Mouse (Mus musculus) limb, embryonic 14.5 days (tissue): Measurements from ENCODE around the gene Acad11. TPM values are rescaled to one million over a fixed set of nuclear protein-coding genes. Genes with fewer than 3 reads are reported as not detected.
A peak's percentile ranks its signal among the peaks of the same experiment; 100 is the strongest.

ENCODE experiments used
- ATAC-seq: fragments of 200-750 bp; cut with Nextera tagmentation; 2 replicates; pipeline ENCODE4 v1.8.0; 2017; ENCODE audit warnings: low read depth, moderate number of reproducible peaks, moderate TSS enrichment; ENCODE audit not compliant: low FRiP score
- DNase-seq: peaks from one replicate; pipeline ENCODE4 v3.0.0-alpha.2; 2015; ENCODE audit warnings: low spot score
- H3K27ac ChIP-seq: fragments of 300-500 bp; sonication (generic); replicated peaks from 2 replicates; pipeline ENCODE4 v1.5.1; 2014; ENCODE audit warnings: low read depth, mild to moderate bottlenecking, low read length, moderate library complexity, mixed read lengths
- H3K27me3 ChIP-seq: fragments of 300-500 bp; sonication (generic); 2 replicates; pipeline ENCODE4 v1.6.1; 2014; ENCODE audit warnings: low read length, mixed read lengths; ENCODE audit not compliant: control insufficient read depth, insufficient read depth
- H3K36me3 ChIP-seq: fragments of 300-500 bp; sonication (generic); 2 replicates; pipeline ENCODE4 v1.6.1; 2014; ENCODE audit warnings: mild to moderate bottlenecking, low read length, moderate library complexity, mixed read lengths; ENCODE audit not compliant: control insufficient read depth, insufficient read depth
- H3K4me1 ChIP-seq: fragments of 300-500 bp; sonication (generic); 2 replicates; pipeline ENCODE4 v1.6.1; 2014; ENCODE audit warnings: antibody characterized with exemption, low read length, mixed read lengths; ENCODE audit not compliant: control insufficient read depth, insufficient read depth
- H3K4me2 ChIP-seq: fragments of 300-500 bp; sonication (generic); replicated peaks from 2 replicates; pipeline ENCODE4 v1.6.1; 2014; ENCODE audit warnings: low read depth, mild to moderate bottlenecking, low read length, moderate library complexity; ENCODE audit not compliant: severe bottlenecking
- H3K4me3 ChIP-seq: fragments of 300-500 bp; sonication (generic); replicated peaks from 2 replicates; pipeline ENCODE4 v1.5.1; 2014; ENCODE audit warnings: low read length
- H3K9ac ChIP-seq: fragments of 300-500 bp; sonication (generic); 2 replicates; pipeline ENCODE4 v1.6.1; 2014; ENCODE audit warnings: mild to moderate bottlenecking, low read depth, low read length, moderate library complexity; ENCODE audit not compliant: severe bottlenecking
- H3K9me3 ChIP-seq: fragments of 300-500 bp; sonication (generic); 2 replicates; pipeline ENCODE4 v1.6.1; 2016; ENCODE audit warnings: low read length; ENCODE audit not compliant: control insufficient read depth
- POLR2A ChIP-seq: fragments of 200-500 bp; IDR thresholded peaks from 2 replicates; pipeline ENCODE4 v1.8.0; 2012; ENCODE audit warnings: inconsistent platforms, mild to moderate bottlenecking, moderate library complexity, borderline replicate concordance; ENCODE audit not compliant: insufficient read depth, insufficient read length; ENCODE audit errors: extremely low read depth
- WGBS: fragments of 180-500 bp; shearing (Covaris S2); extraction: QIAGEN DNeasy Blood & Tissue Kit; methylation state at CpG from one replicate; pipeline ENCODE4 v1.1.7; 2014; 5-methylcytosine and 5-hydroxymethylcytosine counted together
- polyA plus RNA-seq, 2 experiments: library from polyadenylated mRNA; depleted of rRNA in 1 of 2; stranded (reverse) in 1 of 2; unstranded in 1 of 2; fragments of >200 nt; fragmentation: Nextera tagmentation in 1 of 2; extraction: Ambion mirVana in 1 of 2; gene quantifications; 2 replicates each; pipeline versions ENCODE4 v1.2.1 to v1.2.3; 2012 to 2014

Acad11 gene
- polyA plus RNA-seq, 2 experiments = 11.4 to 14.0 TPM

GRCm38 (mm10) chr9:104108571-104109143 lies 45.5 kb downstream of the Acad11 start:
- Histone ChIP-seq H3K9ac (no peak overlapping the region), H3K9me3 (no peaks in the 10 kb centered on the region), H3K4me3 (no peak overlapping the region), H3K4me1 (no peaks in the 10 kb centered on the region), H3K36me3 (no peaks in the 10 kb centered on the region), H3K4me2 (no peak overlapping the region), H3K27ac (no peak overlapping the region), H3K27me3 (no peaks in the 10 kb centered on the region)
- DNase-seq = no peak
- 72% methylated on average over 2 of the region's 2 CpGs for WGBS
- no peak for TF ChIP-seq POLR2A
- no peak for ATAC-seq

- Histone ChIP-seq H3K9ac (no peak overlapping the region), H3K36me3 (no peaks in the 10 kb centered on the region), H3K27me3 (no peaks in the 10 kb centered on the region), H3K4me2 (no peak overlapping the region), H3K27ac (no peak overlapping the region), H3K4me1 (no peaks in the 10 kb centered on the region), H3K4me3 (no peak overlapping the region), H3K9me3 (no peaks in the 10 kb centered on the region)
- no peak for TF ChIP-seq POLR2A
- 68% methylated on average over 5 of the region's 5 CpGs for WGBS
- no peak for ATAC-seq
- DNase-seq = no peak
These were observed 46.0 kb downstream of the Acad11 start for GRCm38 (mm10) chr9:104109151-104109550.

DNA sequence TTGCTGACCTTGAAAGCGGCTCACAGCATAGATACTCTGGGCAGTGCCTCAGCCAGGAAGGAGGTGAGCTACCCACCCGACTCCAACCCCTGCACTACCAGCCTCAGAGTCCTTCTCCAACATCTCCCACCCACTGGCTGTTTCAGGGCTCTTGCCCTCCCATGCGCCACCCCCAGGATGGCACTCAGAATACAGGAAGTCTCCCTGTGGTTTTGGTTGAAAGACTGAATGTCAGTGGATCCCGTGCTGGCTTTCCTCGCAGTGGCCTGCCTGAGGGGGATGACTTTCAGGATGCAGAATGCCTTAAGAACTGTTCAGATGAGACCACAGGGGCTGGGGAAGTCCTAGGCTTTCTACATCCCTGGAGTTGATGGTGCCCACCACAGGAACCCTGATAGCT lies 59.9 kb downstream of the Acad11 start:
- peaks cover 10% of the 10 kb centered on the region; the same call in 1 of the 2 replicates for H3K4me1 ChIP-seq
- H3K9ac ChIP-seq = no peak overlapping the region
- H3K4me3 ChIP-seq = no peak overlapping the region
- H3K4me2 ChIP-seq = no peak overlapping the region
- no peaks in the 10 kb centered on the region for H3K27me3 ChIP-seq
- H3K36me3 ChIP-seq = no peaks in the 10 kb centered on the region
- TF ChIP-seq POLR2A = no peak
- no peak overlapping the region for H3K27ac ChIP-seq
- no peak for ATAC-seq
- no peak for DNase-seq
- WGBS = 73% methylated on average over 5 of the region's 5 CpGs
- H3K9me3 ChIP-seq = no peaks in the 10 kb centered on the region

- Histone ChIP-seq H3K4me1 (peaks cover 4% of the 10 kb centered on the region; the same call in 1 of the 2 replicates), H3K27me3 (no peaks in the 10 kb centered on the region), H3K4me3 (no peak overlapping the region), H3K9ac (no peak overlapping the region), H3K9me3 (no peaks in the 10 kb centered on the region), H3K36me3 (no peaks in the 10 kb centered on the region), H3K4me2 (no peak overlapping the region), H3K27ac (no peak overlapping the region)
- 34% methylated on average over 5 of the region's 5 CpGs for WGBS
- peak; percentile 27 for DNase-seq
- no peak; the same call in 1 of the 2 replicates for ATAC-seq
- TF ChIP-seq POLR2A = no peak
These were observed 60.4 kb downstream of the Acad11 start for GRCm38 (mm10) chr9:104123622-104124021.

- DNase-seq = no peak
These were observed 63.7 kb downstream of the Acad11 start, which contains the start of gene Ackr4 for GRCm38 (mm10) chr9:104126833-104127232. TSS of gene Ackr4 (minus strand) at chr9:104126933.

More at GRCm38 (mm10) chr9:104126833-104127232, 63.7 kb downstream of the Acad11 start, which contains the start of gene Ackr4:
- Histone ChIP-seq H3K4me1 (peaks cover 4% of the 10 kb centered on the region; the same call in 1 of the 2 replicates), H3K4me3 (no peak within 1 kb of the TSS), H3K36me3 (no peaks in the 10 kb centered on the region), H3K27ac (0 out of 2 replicates have a peak within 1 kb of the TSS, but pooled peaks have one; percentile 9), H3K9me3 (no peaks in the 10 kb centered on the region), H3K9ac (no peak within 1 kb of the TSS; the same call in 1 of the 2 replicates), H3K27me3 (no peaks in the 10 kb centered on the region), H3K4me2 (no peak within 1 kb of the TSS)
- WGBS = 70% methylated on average over 3 of the region's 3 CpGs
- TF ChIP-seq POLR2A = no peak
- no peak for ATAC-seq
